ENCODE assay signal across 8 mouse cellular contexts in genomic region chr2:151994350-151995122, GRCm38 (mm10). TPM values are rescaled to one million over a fixed set of nuclear protein-coding genes. Genes with fewer than 3 reads are reported as not detected.
DNase-seq lines count a peak whose midpoint lies in the region; ATAC-seq and TF ChIP-seq lines count a peak whose summit lies in the region.

No protein-coding gene starts in this region.

- DNase-seq in MEL-GATA-1-ER (ENCODE audit: extremely low read depth, low read depth), result peak; percentile 47
- DNase-seq in cerebellum, adult 2 months, result peak; percentile 54 to 80
- peak; percentile 71 for DNase-seq in forelimb bud, embryonic 11.5 days (ENCODE audit: low read depth, low spot score)
- DNase-seq in hindbrain, embryonic 11.5 days (ENCODE audit: low spot score), result peak; percentile 90
- peak; percentile 84 to 86 for DNase-seq in layer of hippocampus, postnatal 10 days (ENCODE audit: low spot score in 2 of 2)
- DNase-seq in lung, postnatal 10 days, result peak; percentile 86
- DNase-seq in ovary, postnatal 14 days (ENCODE audit: low spot score), result peak; percentile 67
- DNase-seq in thymus, postnatal 10 days (ENCODE audit: low spot score in 2 of 2), result peak; percentile 52 to 84

- H3K27me3 ChIP-seq in cerebellum, adult 2 months (ENCODE audit: control insufficient read depth, insufficient read depth, low read length), result no peaks in the 10 kb centered on the region; the same call in 1 of the 2 replicates
- H3K27me3 ChIP-seq in hindbrain, embryonic 11.5 days (ENCODE audit: control insufficient read depth, insufficient read depth, low read length), result peaks cover 22% of the 10 kb centered on the region

- H3K4me2 ChIP-seq in hindbrain, embryonic 11.5 days (replicated peaks; ENCODE audit: low read depth, low read length), result peak overlapping the region; percentile 25

- H3K4me3 ChIP-seq in cerebellum, adult 2 months (replicated peaks; ENCODE audit: insufficient read depth, low read depth, low read length), result no peak overlapping the region
- H3K4me3 ChIP-seq in hindbrain, embryonic 11.5 days (ENCODE audit: low read depth, low read length), result 0 out of 2 replicates have a peak overlapping the region, but pooled peaks have one; percentile 10

- ATAC-seq in hindbrain, embryonic 11.5 days (ENCODE audit: low FRiP score), result peak; percentile 7; the same call in 1 of the 2 replicates

- WGBS in cerebellum, adult 2 months, result 21% methylated on average over 22 of the region's 22 CpGs
- 5% methylated on average over 22 of the region's 22 CpGs for WGBS in hindbrain, embryonic 11.5 days

- no peaks in the 10 kb centered on the region for H3K9me3 ChIP-seq in hindbrain, embryonic 11.5 days (ENCODE audit: control insufficient read depth, low read length)

- H3K9ac ChIP-seq in hindbrain, embryonic 11.5 days (ENCODE audit: low read depth, low read length), result peak overlapping the region; percentile 27; the same call in 1 of the 2 replicates

- no peaks in the 10 kb centered on the region for H3K36me3 ChIP-seq in hindbrain, embryonic 11.5 days (ENCODE audit: control insufficient read depth, insufficient read depth, low read length)

- TF ChIP-seq CTCF in cerebellum, adult 2 months (IDR thresholded peaks at IDR 0.05; ENCODE audit: borderline replicate concordance, insufficient read depth, low read depth, low read length), result peak; percentile 92

- H3K27ac ChIP-seq in cerebellum, adult 2 months (ENCODE audit: insufficient read depth, low read length), result no peak overlapping the region
- no peak overlapping the region for H3K27ac ChIP-seq in hindbrain, embryonic 11.5 days (ENCODE audit: low read depth, low read length)

- peaks cover 5% of the 10 kb centered on the region; the same call in 1 of the 2 replicates for H3K4me1 ChIP-seq in cerebellum, adult 2 months (ENCODE audit: control insufficient read depth, insufficient read depth, low read length)
- H3K4me1 ChIP-seq in hindbrain, embryonic 11.5 days (replicated peaks; ENCODE audit: control insufficient read depth, insufficient read depth, low read length), result no peaks in the 10 kb centered on the region; the same call in 1 of the 2 replicates

- TF ChIP-seq POLR2A in cerebellum, adult 2 months (IDR thresholded peaks at IDR 0.05; ENCODE audit: borderline replicate concordance, insufficient read depth, low read length), result no peak

RNA-seq across cellular contexts. Expression of gene Slc52a3, which starts 1.8 kb away (rescaled TPM):
- 2.1 and 2.6 TPM in 2 replicates for polyA plus RNA-seq in cerebellum, adult 2 months (2012; rRNA removed)
- polyA plus RNA-seq in hindbrain, embryonic 11.5 days (2014; fragmentation: Nextera tagmentation; extraction: Ambion mirVana), result 0.56 and 0.73 TPM in 2 replicates
- 1 to 10 TPM; 3.1 TPM for total RNA-seq in layer of hippocampus, postnatal 10 days (2021)

RNA-seq across cellular contexts. Expression of gene Fam110a, which starts 14.5 kb away (rescaled TPM):
- 8.3 and 8.9 TPM in 2 replicates for polyA plus RNA-seq in cerebellum, adult 2 months (2012; rRNA removed)
- 87.1 and 87.5 TPM in 2 replicates for polyA plus RNA-seq in hindbrain, embryonic 11.5 days (2014; fragmentation: Nextera tagmentation; extraction: Ambion mirVana)
- total RNA-seq in layer of hippocampus, postnatal 10 days (2021), result 10 to 100 TPM in 1 of 2 experiments, 1 to 10 TPM in 1; 9.0 to 11.1 TPM
